Mouse (Mus musculus) E14TG2a.4 (cell line): ENCODE measurements at regions not wholly inside any gene's neighbourhood (a gene's known extent, or its start where the extent isn't known, plus 50 kb on each side); places are given as distances from the start of the nearest gene placed in this dataset.

ENCODE experiments used
- H3K27me3 ChIP-seq: 2 replicates; pipeline ENCODE4 v1.6.1; 2014; ENCODE audit warnings: low read length, control low read depth; ENCODE audit not compliant: insufficient read depth
- H3K36me3 ChIP-seq: 2 replicates; pipeline ENCODE4 v1.6.1; 2014; ENCODE audit warnings: low read length, control low read depth; ENCODE audit not compliant: insufficient read depth
- H3K4me1 ChIP-seq: replicated peaks from 2 replicates; pipeline ENCODE4 v1.6.1; 2014; ENCODE audit warnings: low read depth, low read length, control low read depth
- H3K4me3 ChIP-seq: replicated peaks from 2 replicates; pipeline ENCODE4 v1.5.1; 2014; ENCODE audit warnings: mild to moderate bottlenecking, low read length
- H3K9me3 ChIP-seq: 2 replicates; pipeline ENCODE4 v1.6.1; 2014; ENCODE audit warnings: low read length, control low read depth
- CTCF ChIP-seq: conservative IDR thresholded peaks from 2 replicates; pipeline ENCODE4 v1.5.1; 2014; ENCODE audit warnings: low read length
- NANOG ChIP-seq: IDR thresholded peaks from 2 replicates; pipeline ENCODE4 v1.6.1; 2014; ENCODE audit warnings: borderline replicate concordance, low read length, mixed read lengths
- POU5F1 ChIP-seq: IDR thresholded peaks from 2 replicates; pipeline ENCODE4 v1.6.1; 2014; ENCODE audit warnings: low read length, borderline replicate concordance

- H3K4me1 ChIP-seq, result no peaks in the 10 kb centered on the region
- no peaks in the 10 kb centered on the region for H3K27me3 ChIP-seq
- no peaks in the 10 kb centered on the region for H3K9me3 ChIP-seq
- TF ChIP-seq CTCF (no peak), NANOG (no peak), POU5F1 (no peak)
- H3K4me3 ChIP-seq, result no peak overlapping the region
- no peaks in the 10 kb centered on the region for H3K36me3 ChIP-seq
Observed at GRCm38 (mm10) chr16:55076172-55076571, 221.6 kb downstream of the Zpld1 start.

GRCm38 (mm10) chr16:55039777-55040176 is 258.0 kb downstream of the Zpld1 start:
- no peaks in the 10 kb centered on the region for H3K4me1 ChIP-seq
- H3K9me3 ChIP-seq, result peaks cover 5% of the 10 kb centered on the region; the same call in 1 of the 2 replicates
- no peak for TF ChIP-seq CTCF
- TF ChIP-seq POU5F1, result no peak
- TF ChIP-seq NANOG, result no peak
- no peak overlapping the region for H3K4me3 ChIP-seq
- no peaks in the 10 kb centered on the region for H3K36me3 ChIP-seq
- no peaks in the 10 kb centered on the region for H3K27me3 ChIP-seq

GRCm38 (mm10) chr16:55001661-55002289 is 296.0 kb downstream of the Zpld1 start:
- Histone ChIP-seq H3K36me3 (no peaks in the 10 kb centered on the region), H3K9me3 (no peaks in the 10 kb centered on the region), H3K4me1 (no peaks in the 10 kb centered on the region), H3K4me3 (no peak overlapping the region), H3K27me3 (no peaks in the 10 kb centered on the region)
- TF ChIP-seq NANOG, result no peak
- TF ChIP-seq POU5F1, result no peak
- TF ChIP-seq CTCF, result no peak

GRCm38 (mm10) chr16:54991595-54992240 is 306.1 kb downstream of the Zpld1 start:
- no peaks in the 10 kb centered on the region for H3K36me3 ChIP-seq
- H3K27me3 ChIP-seq, result no peaks in the 10 kb centered on the region
- no peaks in the 10 kb centered on the region for H3K9me3 ChIP-seq
- TF ChIP-seq POU5F1, result no peak
- TF ChIP-seq NANOG, result no peak
- TF ChIP-seq CTCF, result no peak
- H3K4me3 ChIP-seq, result no peak overlapping the region
- no peaks in the 10 kb centered on the region for H3K4me1 ChIP-seq

- TF ChIP-seq POU5F1 (no peak), CTCF (peak; percentile 84)
- Histone ChIP-seq H3K9me3 (no peaks in the 10 kb centered on the region), H3K36me3 (no peaks in the 10 kb centered on the region), H3K4me3 (no peak overlapping the region), H3K27me3 (no peaks in the 10 kb centered on the region), H3K4me1 (no peaks in the 10 kb centered on the region)
Observed at GRCm38 (mm10) chr16:54983759-54984218, 314.0 kb downstream of the Zpld1 start.

GRCm38 (mm10) chr16:54970356-54970755 is 327.4 kb downstream of the Zpld1 start:
- no peaks in the 10 kb centered on the region for H3K27me3 ChIP-seq
- H3K36me3 ChIP-seq, result no peaks in the 10 kb centered on the region
- H3K4me3 ChIP-seq, result no peak overlapping the region
- TF ChIP-seq NANOG (no peak), CTCF (no peak), POU5F1 (no peak)
- H3K9me3 ChIP-seq, result peaks cover 27% of the 10 kb centered on the region
- H3K4me1 ChIP-seq, result no peaks in the 10 kb centered on the region

- no peaks in the 10 kb centered on the region for H3K9me3 ChIP-seq
- H3K27me3 ChIP-seq, result no peaks in the 10 kb centered on the region
- no peaks in the 10 kb centered on the region for H3K36me3 ChIP-seq
- TF ChIP-seq CTCF, result no peak
- no peak for TF ChIP-seq POU5F1
- no peak for TF ChIP-seq NANOG
- no peak overlapping the region for H3K4me3 ChIP-seq
- no peaks in the 10 kb centered on the region for H3K4me1 ChIP-seq
Observed at GRCm38 (mm10) chr16:54943808-54944315, 353.9 kb downstream of the Zpld1 start.

- no peaks in the 10 kb centered on the region for H3K36me3 ChIP-seq
- H3K4me3 ChIP-seq, result no peak overlapping the region
- no peaks in the 10 kb centered on the region for H3K27me3 ChIP-seq
- TF ChIP-seq POU5F1, result no peak
- TF ChIP-seq CTCF, result no peak
- TF ChIP-seq NANOG, result no peak
- H3K9me3 ChIP-seq, result no peaks in the 10 kb centered on the region
- H3K4me1 ChIP-seq, result no peaks in the 10 kb centered on the region
Observed at GRCm38 (mm10) chr16:54928259-54928658, 369.5 kb downstream of the Zpld1 start.
